Mouse (Mus musculus): ENCODE data around the gene Krtap29-1.

DNA sequence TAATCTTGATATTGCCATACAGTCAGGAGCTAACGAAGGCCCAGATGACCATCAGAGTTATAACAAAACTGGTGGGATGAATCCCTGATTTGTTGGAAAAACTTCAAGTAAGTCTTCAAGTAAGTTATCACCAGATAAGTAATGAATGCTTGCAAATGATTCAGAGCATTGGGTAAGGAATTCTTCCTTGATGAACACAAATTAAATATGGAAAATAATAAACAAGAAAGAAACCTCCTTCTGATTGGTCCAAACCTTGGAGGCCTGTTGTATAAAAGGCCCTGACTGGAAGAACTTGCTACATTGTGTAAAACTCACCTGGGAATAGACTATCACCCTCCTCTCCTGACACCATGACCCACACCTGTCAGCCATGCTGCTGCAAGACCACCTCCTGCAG is 42.9 kb downstream of the Krtap29-1 start, which contains the start of gene Krtap31-2:
- TF ChIP-seq USF2 (IDR thresholded peaks at IDR 0.05; ENCODE audit: borderline replicate concordance in 1 of 2, insufficient read depth in 1 of 2, low read depth in 1 of 2, low read length in 2 of 2) (no peak), RCOR1 (IDR thresholded peaks at IDR 0.05; ENCODE audit: low read depth, low read length) (no peak), POLR2AphosphoS5 (IDR thresholded peaks at IDR 0.05; ENCODE audit: borderline replicate concordance, low read depth, low read length) (no peak), USF1 (IDR thresholded peaks at IDR 0.05; ENCODE audit: low read depth, low read length) (no peak), MEF2A (IDR thresholded peaks at IDR 0.05; ENCODE audit: extremely low read depth, insufficient replicate concordance, low read depth, low read length, poor library complexity, severe bottlenecking) (no peak), CTCF (IDR thresholded peaks at IDR 0.05 in 2 of 3, conservative IDR thresholded peaks at IDR 0.05 in 1 of 3; ENCODE audit: control insufficient read depth in 1 of 3, insufficient read depth in 1 of 3, low read depth in 2 of 3, low read length in 3 of 3, poor library complexity in 1 of 3, severe bottlenecking in 1 of 3) (no peak), ZC3H11A (IDR thresholded peaks at IDR 0.05; ENCODE audit: low read depth, low read length) (no peak), MXI1 (IDR thresholded peaks at IDR 0.05; ENCODE audit: low read depth, low read length) (no peak), UBTF (IDR thresholded peaks at IDR 0.05; ENCODE audit: borderline replicate concordance, insufficient read depth, low read depth, low read length) (no peak), BHLHE40 (IDR thresholded peaks at IDR 0.05; ENCODE audit: borderline replicate concordance, low read depth, low read length) (no peak)
